Mouse (Mus musculus) hindbrain, embryonic 13.5 days (tissue): ENCODE results near the gene Ryr2. TPM values are rescaled to one million over a fixed set of nuclear protein-coding genes. Genes with fewer than 3 reads are reported as not detected.

Experiments used
- ATAC-seq: fragments of 200-750 bp; cut with Nextera tagmentation; 2 replicates; pipeline ENCODE4 v1.8.0; 2017; ENCODE audit warnings: moderate TSS enrichment; ENCODE audit not compliant: low FRiP score
- H3K27ac ChIP-seq: fragments of 300-500 bp; sonication (generic); 2 replicates; pipeline ENCODE4 v1.5.1; 2015; ENCODE audit warnings: inconsistent platforms, mild to moderate bottlenecking, moderate library complexity
- H3K27me3 ChIP-seq: fragments of 300-500 bp; sonication (generic); 2 replicates; pipeline ENCODE4 v1.6.1; 2015; ENCODE audit warnings: mild to moderate bottlenecking, inconsistent platforms
- H3K36me3 ChIP-seq: fragments of 300-500 bp; sonication (generic); 2 replicates; pipeline ENCODE4 v1.6.1; 2015; ENCODE audit warnings: mild to moderate bottlenecking, inconsistent platforms
- H3K4me1 ChIP-seq: fragments of 300-500 bp; sonication (generic); replicated peaks from 2 replicates; pipeline ENCODE4 v1.6.1; 2015; ENCODE audit warnings: inconsistent platforms
- H3K4me2 ChIP-seq: fragments of 300-500 bp; sonication (generic); 2 replicates; pipeline ENCODE4 v1.6.1; 2015; ENCODE audit warnings: inconsistent platforms, mild to moderate bottlenecking, moderate library complexity
- H3K4me3 ChIP-seq: fragments of 300-500 bp; sonication (generic); 2 replicates; pipeline ENCODE4 v1.5.1; 2015; ENCODE audit warnings: mild to moderate bottlenecking, inconsistent platforms
- H3K9ac ChIP-seq: fragments of 300-500 bp; sonication (generic); 2 replicates; pipeline ENCODE4 v1.6.1; 2015; ENCODE audit warnings: mild to moderate bottlenecking, inconsistent platforms
- H3K9me3 ChIP-seq: fragments of 300-500 bp; sonication (generic); 2 replicates; pipeline ENCODE4 v1.6.1; 2016; ENCODE audit warnings: inconsistent platforms
- WGBS: fragments of 180-500 bp; shearing (Covaris S2); methylation state at CpG from one replicate; pipeline ENCODE4 v1.1.7; 2015; 5-methylcytosine and 5-hydroxymethylcytosine counted together
- polyA plus RNA-seq: library from polyadenylated mRNA; unstranded; fragments of >200 nt; fragmentation: Nextera tagmentation; extraction: Ambion mirVana; gene quantifications from 2 replicates; pipeline ENCODE4 v1.2.1, GENCODE M21; 2015

The Ryr2 gene
- polyA plus RNA-seq, 1 experiment from 2014 or later: 2.2 TPM

- no peak for ATAC-seq
- no peak overlapping the region for H3K9ac ChIP-seq
- H3K36me3 ChIP-seq: no peaks in the 10 kb centered on the region
- WGBS: 89% methylated on average over 3 of the region's 3 CpGs
- H3K27ac ChIP-seq: no peak overlapping the region
- H3K4me2 ChIP-seq: no peak overlapping the region
- H3K27me3 ChIP-seq: no peaks in the 10 kb centered on the region
- no peaks in the 10 kb centered on the region for H3K9me3 ChIP-seq
- no peaks in the 10 kb centered on the region for H3K4me1 ChIP-seq
- no peak overlapping the region for H3K4me3 ChIP-seq
Measured at GRCm38 (mm10) chr13:11891115-11891514, 215.6 kb downstream of the Ryr2 start.

- ATAC-seq: no peak
- Histone ChIP-seq H3K27ac (no peak overlapping the region), H3K4me2 (no peak overlapping the region), H3K27me3 (no peaks in the 10 kb centered on the region), H3K4me1 (peaks cover 4% of the 10 kb centered on the region), H3K4me3 (no peak overlapping the region), H3K36me3 (no peaks in the 10 kb centered on the region), H3K9ac (no peak overlapping the region), H3K9me3 (no peaks in the 10 kb centered on the region)
- WGBS: 88% methylated on average over 3 of the region's 3 CpGs
Measured at GRCm38 (mm10) chr13:11884175-11884574, 222.6 kb downstream of the Ryr2 start.

GRCm38 (mm10) chr13:11882359-11882758, 224.4 kb downstream of the Ryr2 start:
- Histone ChIP-seq H3K4me3 (no peak overlapping the region), H3K4me2 (no peak overlapping the region), H3K9ac (no peak overlapping the region), H3K27ac (no peak overlapping the region), H3K4me1 (peaks cover 5% of the 10 kb centered on the region), H3K36me3 (no peaks in the 10 kb centered on the region), H3K27me3 (no peaks in the 10 kb centered on the region), H3K9me3 (no peaks in the 10 kb centered on the region)
- whole genome bisulfite sequencing: 97% methylated on average over 4 of the region's 4 CpGs
- no peak for ATAC-seq

- Histone ChIP-seq H3K27me3 (no peaks in the 10 kb centered on the region), H3K36me3 (no peaks in the 10 kb centered on the region), H3K4me2 (no peak overlapping the region), H3K4me3 (no peak overlapping the region), H3K9me3 (no peaks in the 10 kb centered on the region), H3K9ac (no peak overlapping the region), H3K4me1 (peaks cover 5% of the 10 kb centered on the region), H3K27ac (peak overlapping the region; percentile 30; the same call in 1 of the 2 replicates)
- 26% methylated on average over 10 of the region's 10 CpGs for WGBS
- ATAC-seq: peak; percentile 78
Measured at GRCm38 (mm10) chr13:11880503-11881227, 226.1 kb downstream of the Ryr2 start.

GRCm38 (mm10) chr13:11879037-11879436, 227.7 kb downstream of the Ryr2 start:
- Histone ChIP-seq H3K4me3 (no peak overlapping the region), H3K27ac (no peak overlapping the region), H3K9ac (no peak overlapping the region), H3K4me2 (no peak overlapping the region), H3K27me3 (no peaks in the 10 kb centered on the region), H3K9me3 (no peaks in the 10 kb centered on the region), H3K36me3 (no peaks in the 10 kb centered on the region), H3K4me1 (peaks cover 5% of the 10 kb centered on the region)
- no peak for ATAC-seq
- WGBS: 39% methylated on average over 3 of the region's 3 CpGs

GRCm38 (mm10) chr13:11874852-11875251, 231.9 kb downstream of the Ryr2 start:
- Histone ChIP-seq H3K4me2 (no peak overlapping the region), H3K9me3 (no peaks in the 10 kb centered on the region), H3K4me3 (no peak overlapping the region), H3K4me1 (peaks cover 5% of the 10 kb centered on the region; the same call in 1 of the 2 replicates), H3K36me3 (no peaks in the 10 kb centered on the region), H3K27ac (no peak overlapping the region), H3K27me3 (no peaks in the 10 kb centered on the region), H3K9ac (no peak overlapping the region)
- 0% methylated on average over 1 of the region's 1 CpGs for WGBS
- no peak for ATAC-seq

GRCm38 (mm10) chr13:11869971-11870370, 236.8 kb downstream of the Ryr2 start:
- no peaks in the 10 kb centered on the region for H3K4me1 ChIP-seq
- H3K36me3 ChIP-seq: no peaks in the 10 kb centered on the region
- no peaks in the 10 kb centered on the region for H3K9me3 ChIP-seq
- WGBS: 85% methylated on average over 1 of the region's 1 CpGs
- no peaks in the 10 kb centered on the region for H3K27me3 ChIP-seq
- H3K27ac ChIP-seq: no peak overlapping the region
- H3K4me2 ChIP-seq: no peak overlapping the region
- H3K9ac ChIP-seq: no peak overlapping the region
- no peak for ATAC-seq
- no peak overlapping the region for H3K4me3 ChIP-seq

GRCm38 (mm10) chr13:11869486-11869885, 237.3 kb downstream of the Ryr2 start:
- H3K36me3 ChIP-seq: no peaks in the 10 kb centered on the region
- no peaks in the 10 kb centered on the region for H3K4me1 ChIP-seq
- no peaks in the 10 kb centered on the region for H3K27me3 ChIP-seq
- WGBS: 87% methylated on average over 2 of the region's 2 CpGs
- no peak overlapping the region for H3K27ac ChIP-seq
- ATAC-seq: no peak
- no peak overlapping the region for H3K4me2 ChIP-seq
- no peak overlapping the region for H3K9ac ChIP-seq
- no peaks in the 10 kb centered on the region for H3K9me3 ChIP-seq
- no peak overlapping the region for H3K4me3 ChIP-seq

- peak; percentile 50; the same call in 1 of the 2 replicates for ATAC-seq
- no peaks in the 10 kb centered on the region for H3K36me3 ChIP-seq
- 77% methylated on average over 2 of the region's 2 CpGs for WGBS
- no peak overlapping the region for H3K9ac ChIP-seq
- no peaks in the 10 kb centered on the region for H3K27me3 ChIP-seq
- H3K4me3 ChIP-seq: no peak overlapping the region
- no peaks in the 10 kb centered on the region for H3K9me3 ChIP-seq
- H3K4me1 ChIP-seq: no peaks in the 10 kb centered on the region
- H3K27ac ChIP-seq: no peak overlapping the region
- H3K4me2 ChIP-seq: no peak overlapping the region
Measured at GRCm38 (mm10) chr13:11868979-11869378, 237.8 kb downstream of the Ryr2 start.

GRCm38 (mm10) chr13:11868056-11868455, 238.7 kb downstream of the Ryr2 start:
- H3K4me3 ChIP-seq: no peak overlapping the region
- 83% methylated on average over 7 of the region's 7 CpGs for WGBS
- no peak overlapping the region for H3K9ac ChIP-seq
- no peak overlapping the region for H3K4me2 ChIP-seq
- no peaks in the 10 kb centered on the region for H3K4me1 ChIP-seq
- H3K27ac ChIP-seq: no peak overlapping the region
- no peaks in the 10 kb centered on the region for H3K27me3 ChIP-seq
- no peaks in the 10 kb centered on the region for H3K36me3 ChIP-seq
- no peaks in the 10 kb centered on the region for H3K9me3 ChIP-seq
- no peak for ATAC-seq

- no peak overlapping the region for H3K4me3 ChIP-seq
- no peak overlapping the region for H3K27ac ChIP-seq
- H3K4me1 ChIP-seq: no peaks in the 10 kb centered on the region
- WGBS: 88% methylated on average over 3 of the region's 3 CpGs
- no peaks in the 10 kb centered on the region for H3K27me3 ChIP-seq
- H3K4me2 ChIP-seq: no peak overlapping the region
- no peaks in the 10 kb centered on the region for H3K9me3 ChIP-seq
- no peak overlapping the region for H3K9ac ChIP-seq
- H3K36me3 ChIP-seq: no peaks in the 10 kb centered on the region
- no peak for ATAC-seq
Measured at GRCm38 (mm10) chr13:11865261-11865660, 241.5 kb downstream of the Ryr2 start.

GRCm38 (mm10) chr13:11851691-11852090, 255.1 kb downstream of the Ryr2 start:
- Histone ChIP-seq H3K9me3 (no peaks in the 10 kb centered on the region), H3K27ac (no peak overlapping the region), H3K4me3 (no peak overlapping the region), H3K4me2 (no peak overlapping the region), H3K36me3 (no peaks in the 10 kb centered on the region), H3K4me1 (no peaks in the 10 kb centered on the region), H3K9ac (no peak overlapping the region), H3K27me3 (no peaks in the 10 kb centered on the region)
- no peak for ATAC-seq
- WGBS: 94% methylated on average over 3 of the region's 3 CpGs

- H3K9ac ChIP-seq: no peak overlapping the region
- H3K9me3 ChIP-seq: no peaks in the 10 kb centered on the region
- ATAC-seq: no peak
- no peak overlapping the region for H3K27ac ChIP-seq
- H3K36me3 ChIP-seq: no peaks in the 10 kb centered on the region
- no peaks in the 10 kb centered on the region for H3K27me3 ChIP-seq
- no peak overlapping the region for H3K4me3 ChIP-seq
- no peak overlapping the region for H3K4me2 ChIP-seq
- no peaks in the 10 kb centered on the region for H3K4me1 ChIP-seq
- 82% methylated on average over 1 of the region's 1 CpGs for WGBS
Measured at GRCm38 (mm10) chr13:11843889-11844288, 262.9 kb downstream of the Ryr2 start.
